ENCODE assay signal across 22 mouse cellular contexts in the genomic region with DNA sequence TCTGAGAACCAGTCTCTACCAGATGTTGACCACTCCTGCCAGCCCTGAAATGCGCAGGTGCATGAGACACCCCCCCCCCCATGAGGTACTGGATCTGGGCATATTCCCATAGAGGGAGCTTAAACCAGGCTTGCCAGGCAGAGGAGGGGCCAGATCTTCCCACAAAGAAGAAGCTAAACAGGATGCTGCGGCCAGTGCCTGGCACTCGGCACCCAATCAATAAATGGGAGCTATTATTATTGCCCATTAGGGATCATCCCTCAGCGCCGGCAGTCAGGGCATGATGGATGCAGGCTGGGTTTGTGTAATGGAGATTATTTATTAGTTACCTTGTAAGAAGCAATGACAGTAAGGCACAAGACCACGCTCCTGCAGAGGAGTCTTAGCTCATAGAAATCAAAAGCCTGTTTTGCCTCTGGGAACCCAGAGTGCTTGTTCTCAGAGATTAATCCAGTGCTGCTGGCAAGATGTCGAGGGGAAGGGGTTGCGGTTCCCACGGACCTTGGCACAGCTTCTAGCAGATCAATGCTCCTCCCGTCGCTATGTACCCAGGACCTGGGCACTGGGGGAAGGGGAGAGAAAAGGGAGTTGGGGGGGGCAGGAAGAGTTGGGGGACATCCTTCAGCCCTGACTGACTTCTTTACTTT.
DNase-seq lines count a peak whose midpoint lies in the region; ATAC-seq lines count a peak whose summit lies in the region.
"Had no signal": no experiment of that assay in that cellular context is flagged by ENCODE, and none has a peak within 500 bp of the region (broad histone marks: within the 10 kb centered on the region; RNA-seq: fewer than 3 reads in every experiment).

No protein-coding gene starts in this region.

- 60% methylated on average over 11 of the region's 11 CpGs for WGBS in forebrain, embryonic 14.5 days
- WGBS in forebrain, embryonic 11.5 days: 88% methylated on average over 11 of the region's 11 CpGs
- WGBS in neural tube, embryonic 11.5 days: 76% methylated on average over 11 of the region's 11 CpGs
- WGBS in midbrain, embryonic 16.5 days: 44% methylated on average over 11 of the region's 11 CpGs

- no peak overlapping the region for H3K4me3 ChIP-seq in forebrain, embryonic 14.5 days (ENCODE audit: low read depth, low read length)
- no peak overlapping the region for H3K4me3 ChIP-seq in forebrain, embryonic 11.5 days (ENCODE audit: low read depth, low read length)
- H3K4me3 ChIP-seq in neural tube, embryonic 11.5 days (ENCODE audit: low read depth, low read length): no peak overlapping the region
- H3K4me3 ChIP-seq in midbrain, embryonic 16.5 days (ENCODE audit: low read depth, low read length): no peak overlapping the region
- H3K4me3 ChIP-seq: embryonic facial prominence, embryonic 12.5 days; erythroblast, embryonic 14.5 days; limb, embryonic 10.5 days; megakaryocyte, embryonic 14.5 days; myocyte had no signal

- H3K27ac ChIP-seq in forebrain, embryonic 14.5 days (ENCODE audit: low read depth, low read length): peak overlapping the region; percentile 24; the same call in 1 of the 2 replicates
- no peak overlapping the region for H3K27ac ChIP-seq in forebrain, embryonic 11.5 days (ENCODE audit: low read depth, low read length)
- H3K27ac ChIP-seq in neural tube, embryonic 11.5 days (ENCODE audit: low read depth, low read length): no peak overlapping the region
- H3K27ac ChIP-seq in midbrain, embryonic 16.5 days (ENCODE audit: low read length): 0 out of 2 replicates have a peak overlapping the region, but pooled peaks have one; percentile 24
- H3K27ac ChIP-seq: embryonic facial prominence, embryonic 12.5 days; limb, embryonic 10.5 days had no signal

- no peaks in the 10 kb centered on the region for H3K9me3 ChIP-seq in forebrain, embryonic 14.5 days (replicated peaks; ENCODE audit: control insufficient read depth, low read length)
- H3K9me3 ChIP-seq in forebrain, embryonic 11.5 days (ENCODE audit: control insufficient read depth, low read length): no peaks in the 10 kb centered on the region
- no peaks in the 10 kb centered on the region for H3K9me3 ChIP-seq in neural tube, embryonic 11.5 days (ENCODE audit: control insufficient read depth, low read length)
- no peaks in the 10 kb centered on the region for H3K9me3 ChIP-seq in midbrain, embryonic 16.5 days (replicated peaks; ENCODE audit: control insufficient read depth, low read length, poor library complexity, severe bottlenecking)
- H3K9me3 ChIP-seq: embryonic facial prominence, embryonic 12.5 days; limb, embryonic 10.5 days had no signal

- no peaks in the 10 kb centered on the region for H3K27me3 ChIP-seq in forebrain, embryonic 14.5 days (replicated peaks; ENCODE audit: control insufficient read depth, insufficient read depth, low read length)
- H3K27me3 ChIP-seq in forebrain, embryonic 11.5 days (ENCODE audit: control insufficient read depth, insufficient read depth, low read length): no peaks in the 10 kb centered on the region
- H3K27me3 ChIP-seq in neural tube, embryonic 11.5 days (ENCODE audit: control insufficient read depth, insufficient read depth, low read length): no peaks in the 10 kb centered on the region
- no peaks in the 10 kb centered on the region for H3K27me3 ChIP-seq in midbrain, embryonic 16.5 days (ENCODE audit: control insufficient read depth, insufficient read depth, low read depth, low read length)
- H3K27me3 ChIP-seq: CH12.LX; embryonic facial prominence, embryonic 12.5 days; megakaryocyte, embryonic 14.5 days had no signal

- no peak overlapping the region for H3K4me2 ChIP-seq in forebrain, embryonic 14.5 days (ENCODE audit: low read length)
- no peak overlapping the region for H3K4me2 ChIP-seq in forebrain, embryonic 11.5 days (ENCODE audit: low read depth, low read length, severe bottlenecking)
- no peak overlapping the region for H3K4me2 ChIP-seq in neural tube, embryonic 11.5 days (ENCODE audit: low read depth)
- no peak overlapping the region for H3K4me2 ChIP-seq in midbrain, embryonic 16.5 days (ENCODE audit: low read length)
- H3K4me2 ChIP-seq: embryonic facial prominence, embryonic 12.5 days; liver, embryonic 11.5 days had no signal

- H3K9ac ChIP-seq in forebrain, embryonic 14.5 days (ENCODE audit: low read length): no peak overlapping the region; the same call in 1 of the 2 replicates
- H3K9ac ChIP-seq in forebrain, embryonic 11.5 days (ENCODE audit: low read length): no peak overlapping the region
- no peak overlapping the region for H3K9ac ChIP-seq in neural tube, embryonic 11.5 days (ENCODE audit: low read length)
- H3K9ac ChIP-seq in midbrain, embryonic 16.5 days (ENCODE audit: low read depth, low read length): no peak overlapping the region
- H3K9ac ChIP-seq: embryonic facial prominence, embryonic 12.5 days had no signal

- peaks cover 13% of the 10 kb centered on the region for H3K4me1 ChIP-seq in forebrain, embryonic 14.5 days (ENCODE audit: control insufficient read depth, insufficient read depth, low read length)
- no peaks in the 10 kb centered on the region for H3K4me1 ChIP-seq in forebrain, embryonic 11.5 days (replicated peaks; ENCODE audit: control insufficient read depth, insufficient read depth, low read length)
- H3K4me1 ChIP-seq in neural tube, embryonic 11.5 days (ENCODE audit: control insufficient read depth, insufficient read depth, low read length): no peaks in the 10 kb centered on the region
- H3K4me1 ChIP-seq in midbrain, embryonic 16.5 days (ENCODE audit: control insufficient read depth, insufficient read depth, low read length): peaks cover 14% of the 10 kb centered on the region
- H3K4me1 ChIP-seq: embryonic facial prominence, embryonic 12.5 days; limb, embryonic 10.5 days; megakaryocyte, embryonic 14.5 days had no signal

- DNase-seq in forebrain, embryonic 14.5 days (ENCODE audit: low spot score): peak; percentile 46
- no peak for DNase-seq in forebrain, embryonic 11.5 days (ENCODE audit: low spot score)
- peak; percentile 17 for DNase-seq in neural tube, embryonic 11.5 days (ENCODE audit: low spot score)
- no peak for DNase-seq in neural tube, embryonic 10.5 days (ENCODE audit: extremely low spot score, low spot score)
- no peak for DNase-seq in thymus, postnatal 4 days
- DNase-seq in urinary bladder, postnatal 25 days (ENCODE audit: low spot score): no peak
- DNase-seq: adrenal gland, postnatal 25 days; gastrocnemius, postnatal 10 days; heart, adult 11 months; heart, postnatal 4 days; kidney, postnatal 36 days; lung, adult 18-20 months; thymus, postnatal 14 days had no signal

- ATAC-seq in forebrain, embryonic 14.5 days: peak; percentile 40; the same call in 1 of the 2 replicates
- no peak for ATAC-seq in forebrain, embryonic 11.5 days (replicated peaks; ENCODE audit: low FRiP score)
- no peak for ATAC-seq in neural tube, embryonic 11.5 days (ENCODE audit: insufficient read depth, low FRiP score, low TSS enrichment)
- peak; percentile 41; the same call in 1 of the 2 replicates for ATAC-seq in midbrain, embryonic 16.5 days
- ATAC-seq: intestine, embryonic 16.5 days had no signal

- no peaks in the 10 kb centered on the region for H3K36me3 ChIP-seq in forebrain, embryonic 14.5 days (ENCODE audit: control insufficient read depth, insufficient read depth, low read length)
- no peaks in the 10 kb centered on the region for H3K36me3 ChIP-seq in forebrain, embryonic 11.5 days (ENCODE audit: control insufficient read depth, insufficient read depth, low read length)
- no peaks in the 10 kb centered on the region for H3K36me3 ChIP-seq in neural tube, embryonic 11.5 days (ENCODE audit: control insufficient read depth, insufficient read depth, low read length)
- no peaks in the 10 kb centered on the region for H3K36me3 ChIP-seq in midbrain, embryonic 16.5 days (ENCODE audit: control insufficient read depth, insufficient read depth, low read length)
- H3K36me3 ChIP-seq: embryonic facial prominence, embryonic 12.5 days; limb, embryonic 10.5 days had no signal

Comparison
In these comparisons a context has a peak if more than half of its experiments do, and no peak if none do; other contexts are left out.
1. ATAC-seq: peak in forebrain, embryonic 14.5 days (single experiment) and midbrain, embryonic 16.5 days (single experiment); none in forebrain, embryonic 11.5 days (single experiment) and neural tube, embryonic 11.5 days (single experiment).
2. DNase-seq: peak in forebrain, embryonic 14.5 days (single experiment) and neural tube, embryonic 11.5 days (single experiment); none in forebrain, embryonic 11.5 days (single experiment), neural tube, embryonic 10.5 days (single experiment), thymus, postnatal 4 days (single experiment) and urinary bladder, postnatal 25 days (single experiment).
3. H3K27ac ChIP-seq: peak in forebrain, embryonic 14.5 days (single experiment) and midbrain, embryonic 16.5 days (single experiment); none in forebrain, embryonic 11.5 days (single experiment) and neural tube, embryonic 11.5 days (single experiment).